Mouse (Mus musculus): ENCODE results near the gene Olfr69. TPM values are rescaled to one million over a fixed set of nuclear protein-coding genes. Genes with fewer than 3 reads are reported as not detected.
"Not testable (repeated sequence)": the region's sequence is repeated elsewhere in the genome, so short reads cannot be mapped to it uniquely, and the experiment has no call there.

Olfr69 gene
- total RNA-seq, 1 experiment, result not detected

- TF ChIP-seq HCFC1 (IDR thresholded peaks at IDR 0.05; ENCODE audit: borderline replicate concordance, insufficient read depth, low read length), result no peak
- no peak for TF ChIP-seq ZC3H11A (IDR thresholded peaks at IDR 0.05; ENCODE audit: borderline replicate concordance, low read depth, low read length)
- TF ChIP-seq CHD2 (IDR thresholded peaks at IDR 0.05; ENCODE audit: low read depth, low read length), result no peak
- no peak for TF ChIP-seq MAFK (IDR thresholded peaks at IDR 0.05; ENCODE audit: insufficient read depth, low read depth, low read length)
- TF ChIP-seq ZNF384 (IDR thresholded peaks at IDR 0.05; ENCODE audit: low read depth, low read length), result no peak
- no peak overlapping the region for H3K27ac ChIP-seq (ENCODE audit: insufficient read depth, low read depth, low read length, poor library complexity, severe bottlenecking)
- H3K4me3 ChIP-seq (ENCODE audit: insufficient read depth in 1 of 2, low read depth in 1 of 2, low read length in 2 of 2, poor library complexity in 1 of 2, severe bottlenecking in 1 of 2), result no peak overlapping the region
- no peaks in the 10 kb centered on the region for H3K4me1 ChIP-seq (ENCODE audit: control insufficient read depth in 2 of 2, insufficient read depth in 2 of 2, low read length in 2 of 2, poor library complexity in 1 of 2)
- no peak overlapping the region for H3K9ac ChIP-seq (ENCODE audit: insufficient read depth, low read depth, low read length, poor library complexity, severe bottlenecking)
- in situ Hi-C loops (cut with MboI; ENCODE audit: low sequenced_read_pairs in 2 of 2, unreplicated experiment in 2 of 2), result no loop called here
- no peaks in the 10 kb centered on the region for H3K9me3 ChIP-seq (ENCODE audit: control insufficient read depth, insufficient read depth, low read depth, low read length)
- no peaks in the 10 kb centered on the region for H3K36me3 ChIP-seq (ENCODE audit: control insufficient read depth, insufficient read depth, low read length, poor library complexity, severe bottlenecking)
- no peak for DNase-seq (ENCODE audit: low read depth, low spot score)
Measured at GRCm38 (mm10) chr7:103808971-103809800, 37.8 kb upstream of the Olfr69 start.

DNA sequence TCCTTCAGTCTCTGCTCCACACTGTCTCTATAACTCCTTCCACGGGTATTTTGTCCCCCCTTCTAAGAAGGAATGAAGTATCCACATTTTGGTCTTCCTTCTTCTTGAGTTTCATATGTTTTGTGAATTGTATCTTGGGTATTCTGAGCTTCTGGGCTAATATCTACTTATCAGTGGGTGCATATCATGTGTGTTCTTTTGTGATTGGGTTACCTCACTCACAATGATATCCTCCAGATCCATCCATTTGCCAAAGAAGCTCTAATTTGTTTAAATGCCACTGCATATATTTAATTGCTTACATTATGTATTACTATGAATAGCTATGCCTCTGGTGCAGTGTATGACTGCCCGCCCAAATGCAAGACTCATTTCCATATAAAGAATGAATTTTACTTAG, 36.7 kb upstream of the Olfr69 start:
- H3K9me3 ChIP-seq (ENCODE audit: control insufficient read depth, insufficient read depth, low read depth, low read length); H3K9ac ChIP-seq (ENCODE audit: insufficient read depth, low read depth, low read length, poor library complexity, severe bottlenecking); H3K36me3 ChIP-seq (ENCODE audit: control insufficient read depth, insufficient read depth, low read length, poor library complexity, severe bottlenecking); H3K27ac ChIP-seq (ENCODE audit: insufficient read depth, low read depth, low read length, poor library complexity, severe bottlenecking); H3K4me3 ChIP-seq (ENCODE audit: insufficient read depth in 1 of 2, low read depth in 1 of 2, low read length in 2 of 2, poor library complexity in 1 of 2, severe bottlenecking in 1 of 2); in situ Hi-C loops (cut with MboI; ENCODE audit: low sequenced_read_pairs in 2 of 2, unreplicated experiment in 2 of 2); H3K4me1 ChIP-seq (ENCODE audit: control insufficient read depth in 2 of 2, insufficient read depth in 2 of 2, low read length in 2 of 2, poor library complexity in 1 of 2); DNase-seq (ENCODE audit: low read depth, low spot score): not testable (repeated sequence)

DNA sequence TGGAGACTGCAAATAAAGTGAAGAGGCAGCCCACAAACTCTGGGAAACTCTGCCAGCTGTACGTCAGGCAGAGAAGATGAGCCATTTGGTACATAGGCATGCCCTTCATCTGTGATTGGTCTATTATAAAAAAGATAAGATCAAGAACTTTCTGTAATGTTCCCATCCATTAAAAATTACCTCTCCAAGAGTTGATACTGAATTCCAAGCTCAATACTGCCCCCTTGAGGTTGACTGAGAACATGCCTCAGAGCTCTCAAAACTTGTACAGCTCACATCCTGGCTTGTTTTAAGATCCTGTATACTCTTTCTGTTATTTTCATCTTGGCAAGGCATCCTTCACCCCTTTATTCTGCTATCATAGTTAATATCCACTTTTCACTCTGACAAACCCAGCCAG, 35.5 kb upstream of the Olfr69 start:
- in situ Hi-C loops (cut with MboI; ENCODE audit: low sequenced_read_pairs in 2 of 2, unreplicated experiment in 2 of 2), result no loop called here
- peak; percentile 21 for DNase-seq (ENCODE audit: low read depth, low spot score)
- Histone ChIP-seq H3K9me3 (ENCODE audit: control insufficient read depth, insufficient read depth, low read depth, low read length) (no peaks in the 10 kb centered on the region), H3K4me3 (ENCODE audit: insufficient read depth in 1 of 2, low read depth in 1 of 2, low read length in 2 of 2, poor library complexity in 1 of 2, severe bottlenecking in 1 of 2) (no peak overlapping the region), H3K36me3 (ENCODE audit: control insufficient read depth, insufficient read depth, low read length, poor library complexity, severe bottlenecking) (no peaks in the 10 kb centered on the region), H3K4me1 (ENCODE audit: control insufficient read depth in 2 of 2, insufficient read depth in 2 of 2, low read length in 2 of 2, poor library complexity in 1 of 2) (no peaks in the 10 kb centered on the region), H3K27ac (ENCODE audit: insufficient read depth, low read depth, low read length, poor library complexity, severe bottlenecking) (no peak overlapping the region), H3K9ac (ENCODE audit: insufficient read depth, low read depth, low read length, poor library complexity, severe bottlenecking) (no peak overlapping the region)
- TF ChIP-seq MAFK (IDR thresholded peaks at IDR 0.05; ENCODE audit: insufficient read depth, low read depth, low read length), result no peak
- TF ChIP-seq ZNF384 (IDR thresholded peaks at IDR 0.05; ENCODE audit: low read depth, low read length), result no peak
- no peak for TF ChIP-seq HCFC1 (IDR thresholded peaks at IDR 0.05; ENCODE audit: borderline replicate concordance, insufficient read depth, low read length)
- no peak for TF ChIP-seq ZC3H11A (IDR thresholded peaks at IDR 0.05; ENCODE audit: borderline replicate concordance, low read depth, low read length)
- TF ChIP-seq CHD2 (IDR thresholded peaks at IDR 0.05; ENCODE audit: low read depth, low read length), result no peak

- H3K27ac ChIP-seq (ENCODE audit: insufficient read depth, low read depth, low read length, poor library complexity, severe bottlenecking), result no peak overlapping the region
- in situ Hi-C loops (cut with MboI; ENCODE audit: low sequenced_read_pairs in 2 of 2, unreplicated experiment in 2 of 2), result no loop called here
- H3K9me3 ChIP-seq (ENCODE audit: control insufficient read depth, insufficient read depth, low read depth, low read length), result no peaks in the 10 kb centered on the region
- TF ChIP-seq MAFK (IDR thresholded peaks at IDR 0.05; ENCODE audit: insufficient read depth, low read depth, low read length) (no peak), ZNF384 (IDR thresholded peaks at IDR 0.05; ENCODE audit: low read depth, low read length) (no peak), HCFC1 (IDR thresholded peaks at IDR 0.05; ENCODE audit: borderline replicate concordance, insufficient read depth, low read length) (no peak), ZC3H11A (IDR thresholded peaks at IDR 0.05; ENCODE audit: borderline replicate concordance, low read depth, low read length) (no peak), CHD2 (IDR thresholded peaks at IDR 0.05; ENCODE audit: low read depth, low read length) (no peak)
- no peak overlapping the region for H3K4me3 ChIP-seq (ENCODE audit: insufficient read depth in 1 of 2, low read depth in 1 of 2, low read length in 2 of 2, poor library complexity in 1 of 2, severe bottlenecking in 1 of 2)
- H3K36me3 ChIP-seq (ENCODE audit: control insufficient read depth, insufficient read depth, low read length, poor library complexity, severe bottlenecking), result no peaks in the 10 kb centered on the region
- no peaks in the 10 kb centered on the region for H3K4me1 ChIP-seq (ENCODE audit: control insufficient read depth in 2 of 2, insufficient read depth in 2 of 2, low read length in 2 of 2, poor library complexity in 1 of 2)
- H3K9ac ChIP-seq (ENCODE audit: insufficient read depth, low read depth, low read length, poor library complexity, severe bottlenecking), result no peak overlapping the region
- no peak for DNase-seq (ENCODE audit: low read depth, low spot score)
Measured at GRCm38 (mm10) chr7:103792669-103793388, 21.4 kb upstream of the Olfr69 start.

Data from ES-E14 (cell line).